Mouse (Mus musculus) retina, adult 2 months (tissue): Measurements from ENCODE around the gene Add3.
"Not testable (repeated sequence)": the region's sequence is repeated elsewhere in the genome, so short reads cannot be mapped to it uniquely, and the experiment has no call there.

Experiments
- DNase-seq: peaks from one replicate; pipeline ENCODE4 v3.0.0-alpha.2; 2012; ENCODE audit warnings: low read depth, low spot score

Add3 gene

GRCm38 (mm10) chr19:53191867-53192487 lies 51.7 kb downstream of the Add3 start:
- no peak for DNase-seq

- DNase-seq = no peak
Observed at GRCm38 (mm10) chr19:53193190-53193589, 52.9 kb downstream of the Add3 start.

- DNase-seq = no peak
Observed at GRCm38 (mm10) chr19:53193964-53194582, 53.8 kb downstream of the Add3 start.

GRCm38 (mm10) chr19:53194751-53195520 lies 54.7 kb downstream of the Add3 start:
- DNase-seq = no peak

GRCm38 (mm10) chr19:53196961-53197360 lies 56.7 kb downstream of the Add3 start:
- DNase-seq = no peak

- no peak for DNase-seq
Observed at GRCm38 (mm10) chr19:53197766-53198165, 57.5 kb downstream of the Add3 start.

GRCm38 (mm10) chr19:53198706-53199572 lies 58.7 kb downstream of the Add3 start:
- no peak for DNase-seq

- no peak for DNase-seq
Observed at GRCm38 (mm10) chr19:53199711-53200110, 59.5 kb downstream of the Add3 start.

GRCm38 (mm10) chr19:53202116-53202515 lies 61.9 kb downstream of the Add3 start:
- DNase-seq = no peak

- no peak for DNase-seq
Observed at GRCm38 (mm10) chr19:53206986-53207385, 66.7 kb downstream of the Add3 start.

- no peak for DNase-seq
Observed at GRCm38 (mm10) chr19:53208830-53209229, 68.6 kb downstream of the Add3 start.

- DNase-seq = no peak
Observed at GRCm38 (mm10) chr19:53210251-53210650, 70.0 kb downstream of the Add3 start.

- no peak for DNase-seq
Observed at GRCm38 (mm10) chr19:53215352-53215751, 75.1 kb downstream of the Add3 start.

- DNase-seq = no peak
Observed at GRCm38 (mm10) chr19:53216761-53217538, 76.7 kb downstream of the Add3 start.

GRCm38 (mm10) chr19:53217837-53218236 lies 77.6 kb downstream of the Add3 start:
- no peak for DNase-seq

GRCm38 (mm10) chr19:53219305-53219704 lies 79.1 kb downstream of the Add3 start:
- DNase-seq = no peak

GRCm38 (mm10) chr19:53221186-53221585 lies 80.9 kb downstream of the Add3 start:
- peak; percentile 50 for DNase-seq

- DNase-seq = not testable (repeated sequence)
Observed at GRCm38 (mm10) chr19:53225249-53226070, 85.2 kb downstream of the Add3 start.

- no peak for DNase-seq
Observed at GRCm38 (mm10) chr19:53226651-53227050, 86.4 kb downstream of the Add3 start.
